9 mouse cellular contexts compared by ENCODE assay signal in the genomic region with DNA sequence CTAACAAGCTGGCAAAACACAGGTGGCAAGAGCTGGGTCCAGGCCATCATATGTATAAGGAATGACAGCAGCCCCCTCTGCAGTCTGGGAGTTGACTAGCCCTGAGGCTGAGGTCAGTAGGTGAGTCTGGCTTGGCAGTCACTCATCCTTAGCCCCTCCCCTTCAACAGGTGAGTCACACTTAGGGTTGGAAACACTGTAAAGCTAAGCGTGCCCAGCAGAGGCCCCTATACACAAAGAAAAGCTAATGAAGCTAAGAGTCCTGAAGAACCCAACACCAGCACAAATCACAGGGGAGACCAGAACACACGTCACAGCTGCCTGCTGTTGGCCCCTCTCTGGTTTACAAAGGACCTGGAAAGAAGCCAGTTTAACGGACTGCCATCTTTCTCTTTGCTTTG. TPM values are rescaled to one million over a fixed set of nuclear protein-coding genes. Genes with fewer than 3 reads are reported as not detected.
DNase-seq lines count a peak whose midpoint lies in the region; ATAC-seq lines count a peak whose summit lies in the region.
"Had no signal": no experiment of that assay in that cellular context is flagged by ENCODE, and none has a peak within 500 bp of the region (broad histone marks: within the 10 kb centered on the region; RNA-seq: fewer than 3 reads in every experiment).

No protein-coding gene starts in this region.

- H3K4me2 ChIP-seq in embryonic facial prominence, embryonic 11.5 days (ENCODE audit: low read depth, low read length), result no peak overlapping the region
- no peak overlapping the region for H3K4me2 ChIP-seq in lung, embryonic 15.5 days
- no peak overlapping the region for H3K4me2 ChIP-seq in hindbrain, embryonic 16.5 days (ENCODE audit: low read length)

- H3K27ac ChIP-seq in embryonic facial prominence, embryonic 11.5 days (replicated peaks; ENCODE audit: low read depth, low read length), result no peak overlapping the region
- no peak overlapping the region for H3K27ac ChIP-seq in lung, embryonic 15.5 days
- H3K27ac ChIP-seq in hindbrain, embryonic 16.5 days (ENCODE audit: low read depth, low read length), result no peak overlapping the region
- H3K27ac ChIP-seq: liver, embryonic 14.5 days had no signal

- no peak for ATAC-seq in embryonic facial prominence, embryonic 11.5 days (replicated peaks; ENCODE audit: insufficient number of reproducible peaks, low FRiP score, low TSS enrichment, low read depth)
- ATAC-seq in lung, embryonic 15.5 days (ENCODE audit: borderline replicate concordance, extremely low read depth, low FRiP score, low TSS enrichment), result peak; percentile 55
- no peak for ATAC-seq in hindbrain, embryonic 16.5 days

- no peak overlapping the region for H3K9ac ChIP-seq in embryonic facial prominence, embryonic 11.5 days (replicated peaks; ENCODE audit: low read length)
- no peak overlapping the region for H3K9ac ChIP-seq in lung, embryonic 15.5 days
- H3K9ac ChIP-seq in hindbrain, embryonic 16.5 days (ENCODE audit: low read depth, low read length), result no peak overlapping the region
- H3K9ac ChIP-seq: liver, embryonic 14.5 days had no signal

- H3K9me3 ChIP-seq in embryonic facial prominence, embryonic 11.5 days (replicated peaks; ENCODE audit: control insufficient read depth, low read length), result no peaks in the 10 kb centered on the region
- no peaks in the 10 kb centered on the region for H3K9me3 ChIP-seq in lung, embryonic 15.5 days
- no peaks in the 10 kb centered on the region for H3K9me3 ChIP-seq in hindbrain, embryonic 16.5 days (ENCODE audit: control insufficient read depth, low read length)

- H3K4me1 ChIP-seq in embryonic facial prominence, embryonic 11.5 days (ENCODE audit: control insufficient read depth, insufficient read depth, low read length), result no peaks in the 10 kb centered on the region
- no peaks in the 10 kb centered on the region for H3K4me1 ChIP-seq in lung, embryonic 15.5 days
- no peaks in the 10 kb centered on the region for H3K4me1 ChIP-seq in hindbrain, embryonic 16.5 days (ENCODE audit: control insufficient read depth, insufficient read depth, low read depth, low read length)

- no peaks in the 10 kb centered on the region for H3K27me3 ChIP-seq in embryonic facial prominence, embryonic 11.5 days (ENCODE audit: control insufficient read depth, insufficient read depth, low read length)
- H3K27me3 ChIP-seq in lung, embryonic 15.5 days, result no peaks in the 10 kb centered on the region
- H3K27me3 ChIP-seq in hindbrain, embryonic 16.5 days (replicated peaks; ENCODE audit: control insufficient read depth, insufficient read depth, low read length), result no peaks in the 10 kb centered on the region

- H3K36me3 ChIP-seq in embryonic facial prominence, embryonic 11.5 days (replicated peaks; ENCODE audit: control insufficient read depth, insufficient read depth, low read depth, low read length), result no peaks in the 10 kb centered on the region
- H3K36me3 ChIP-seq in lung, embryonic 15.5 days, result no peaks in the 10 kb centered on the region
- H3K36me3 ChIP-seq in hindbrain, embryonic 16.5 days (ENCODE audit: control insufficient read depth, insufficient read depth, low read length), result no peaks in the 10 kb centered on the region

- WGBS in embryonic facial prominence, embryonic 11.5 days, result 11% methylated on average over 3 of the region's 3 CpGs
- WGBS in lung, embryonic 15.5 days, result 7% methylated on average over 3 of the region's 3 CpGs
- 21% methylated on average over 3 of the region's 3 CpGs for WGBS in hindbrain, embryonic 16.5 days

- peak; percentile 5 to 9 for DNase-seq in B cell, adult 2 months
- peak; percentile 93 for DNase-seq in ES-CJ7 (ENCODE audit: low read depth, low spot score)
- DNase-seq in embryonic facial prominence, embryonic 11.5 days (ENCODE audit: low spot score), result peak; percentile 15
- DNase-seq in cerebellum, adult 11-12 months, result no peak
- DNase-seq in right cerebral cortex, adult 2 months (ENCODE audit: low spot score in 2 of 2), result no peak

- no peak overlapping the region for H3K4me3 ChIP-seq in embryonic facial prominence, embryonic 11.5 days (ENCODE audit: low read depth, low read length)
- H3K4me3 ChIP-seq in lung, embryonic 15.5 days, result no peak overlapping the region
- no peak overlapping the region for H3K4me3 ChIP-seq in hindbrain, embryonic 16.5 days (ENCODE audit: low read length)
- H3K4me3 ChIP-seq: erythroblast, embryonic 14.5 days had no signal

RNA-seq across cellular contexts. Expression of a gene that starts 15.5 kb away (rescaled TPM):
- not detected in 2 replicates for polyA plus RNA-seq in embryonic facial prominence, embryonic 11.5 days (2014; fragmentation: Nextera tagmentation; extraction: Ambion mirVana)
- polyA plus RNA-seq in lung, embryonic 15.5 days (2015; fragmentation: Nextera tagmentation; extraction: Ambion mirVana), result not detected in 2 replicates
- polyA plus RNA-seq in hindbrain, embryonic 16.5 days (2015; fragmentation: Nextera tagmentation; extraction: Ambion mirVana), result 0.14 TPM in 1 of 2 replicates, not detected in the other
- polyA plus RNA-seq: erythroblast, embryonic 14.5 days had no signal

RNA-seq across cellular contexts. Expression of a gene that starts 25.8 kb away (rescaled TPM):
- polyA plus RNA-seq in embryonic facial prominence, embryonic 11.5 days (2014; fragmentation: Nextera tagmentation; extraction: Ambion mirVana), result not detected in 2 replicates
- not detected in 2 replicates for polyA plus RNA-seq in lung, embryonic 15.5 days (2015; fragmentation: Nextera tagmentation; extraction: Ambion mirVana)
- polyA plus RNA-seq in hindbrain, embryonic 16.5 days (2015; fragmentation: Nextera tagmentation; extraction: Ambion mirVana), result not detected in 2 replicates
- polyA plus RNA-seq: erythroblast, embryonic 14.5 days; liver, embryonic 14.5 days had no signal

RNA-seq across cellular contexts. Expression of a gene that starts 41.5 kb away (rescaled TPM):
- polyA plus RNA-seq in embryonic facial prominence, embryonic 11.5 days (2014; fragmentation: Nextera tagmentation; extraction: Ambion mirVana), result 243 and 271 TPM in 2 replicates
- polyA plus RNA-seq in lung, embryonic 15.5 days (2015; fragmentation: Nextera tagmentation; extraction: Ambion mirVana), result 212 and 218 TPM in 2 replicates
- polyA plus RNA-seq in hindbrain, embryonic 16.5 days (2015; fragmentation: Nextera tagmentation; extraction: Ambion mirVana), result 231 and 265 TPM in 2 replicates

RNA-seq across cellular contexts. Expression of a gene that starts 41.6 kb away (rescaled TPM):
- polyA plus RNA-seq in embryonic facial prominence, embryonic 11.5 days (2014; fragmentation: Nextera tagmentation; extraction: Ambion mirVana), result 28.5 and 30.9 TPM in 2 replicates
- polyA plus RNA-seq in lung, embryonic 15.5 days (2015; fragmentation: Nextera tagmentation; extraction: Ambion mirVana), result 23.7 and 28.3 TPM in 2 replicates
- 11.1 and 14.0 TPM in 2 replicates for polyA plus RNA-seq in hindbrain, embryonic 16.5 days (2015; fragmentation: Nextera tagmentation; extraction: Ambion mirVana)

Comparison
In these comparisons a context has a peak if more than half of its experiments do, and no peak if none do; other contexts are left out.
1. DNase-seq: peak in B cell, adult 2 months (2 of 2), ES-CJ7 (single experiment) and embryonic facial prominence, embryonic 11.5 days (single experiment); none in cerebellum, adult 11-12 months (single experiment) and right cerebral cortex, adult 2 months (0 of 2).